Mouse (Mus musculus): ENCODE results near the gene Cyfip2.

Cyfip2 gene

DNA sequence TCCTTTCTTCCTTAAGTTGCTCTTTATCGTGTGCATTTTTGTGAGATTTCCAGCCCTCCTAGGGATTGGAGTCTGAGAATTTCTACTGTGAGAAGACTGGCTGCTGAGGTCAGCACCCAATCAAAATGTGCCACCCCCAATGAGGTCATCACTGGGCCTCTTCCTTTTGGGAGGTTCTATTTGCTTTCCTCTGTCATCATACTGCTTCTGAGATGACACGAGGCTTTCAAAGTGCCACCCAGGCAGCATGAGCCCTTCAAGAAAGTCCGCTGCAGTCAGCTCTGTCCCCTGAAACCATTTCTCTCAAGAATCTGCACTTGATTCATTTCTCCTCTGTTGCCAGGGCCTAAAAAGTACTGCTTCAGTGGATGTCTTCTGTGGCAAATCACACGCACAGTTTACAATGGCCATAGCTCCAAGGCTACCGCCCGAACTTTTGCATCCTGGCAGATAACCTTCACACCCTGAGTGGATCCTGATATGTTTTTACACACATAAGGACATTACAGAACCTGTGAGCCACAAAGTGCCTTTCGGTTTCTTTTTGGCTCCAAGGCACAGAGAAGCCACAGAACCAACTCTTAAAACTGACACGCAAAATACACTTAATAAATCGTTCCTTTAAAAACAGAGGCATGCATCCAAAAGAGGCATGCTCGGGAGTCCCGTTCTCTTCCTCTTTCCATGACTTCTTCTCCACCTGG is 4.2 kb downstream of the Cyfip2 start:
- no peak for DNase-seq (ENCODE audit: low read depth, low spot score)

DNA sequence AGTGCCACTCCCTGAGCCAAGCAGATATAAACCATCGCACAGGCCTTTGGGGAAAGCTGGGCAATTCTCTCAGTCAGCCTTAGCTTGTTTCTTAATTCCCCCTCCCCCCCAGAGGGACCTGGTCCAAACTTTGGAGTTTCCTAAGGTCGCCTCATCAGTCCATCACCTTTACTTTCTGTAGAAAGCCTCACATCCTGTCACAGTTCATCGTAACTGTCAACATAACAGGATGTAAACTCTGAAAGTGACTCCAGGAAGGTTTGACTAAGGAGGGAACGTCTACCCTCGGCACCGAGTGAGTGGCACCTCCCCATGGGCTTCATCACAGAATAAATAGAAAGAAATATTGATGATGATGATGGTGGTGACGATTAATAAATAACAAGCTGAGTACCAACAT is 4.9 kb downstream of the Cyfip2 start:
- DNase-seq (ENCODE audit: low read depth, low spot score) = no peak

DNA sequence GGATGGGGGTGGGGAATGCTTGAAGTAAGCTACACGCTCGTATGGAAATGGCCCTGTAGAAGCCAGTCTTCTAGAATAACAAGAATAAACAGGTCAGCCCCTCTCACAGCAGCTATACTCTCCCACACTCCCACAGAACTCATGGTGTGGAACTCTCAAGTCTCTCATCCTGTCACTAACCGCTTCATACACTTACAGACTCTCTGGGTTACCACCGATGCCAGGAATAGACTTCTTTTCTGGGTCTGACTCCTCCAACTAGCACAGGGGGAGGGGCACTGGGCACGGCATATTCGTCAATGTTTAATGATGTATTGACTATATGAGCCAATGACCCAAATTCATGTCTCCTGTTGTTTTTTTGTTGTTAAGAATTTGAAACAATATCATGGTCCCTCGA is 5.9 kb downstream of the Cyfip2 start:
- no peak for DNase-seq (ENCODE audit: low read depth, low spot score)

DNA sequence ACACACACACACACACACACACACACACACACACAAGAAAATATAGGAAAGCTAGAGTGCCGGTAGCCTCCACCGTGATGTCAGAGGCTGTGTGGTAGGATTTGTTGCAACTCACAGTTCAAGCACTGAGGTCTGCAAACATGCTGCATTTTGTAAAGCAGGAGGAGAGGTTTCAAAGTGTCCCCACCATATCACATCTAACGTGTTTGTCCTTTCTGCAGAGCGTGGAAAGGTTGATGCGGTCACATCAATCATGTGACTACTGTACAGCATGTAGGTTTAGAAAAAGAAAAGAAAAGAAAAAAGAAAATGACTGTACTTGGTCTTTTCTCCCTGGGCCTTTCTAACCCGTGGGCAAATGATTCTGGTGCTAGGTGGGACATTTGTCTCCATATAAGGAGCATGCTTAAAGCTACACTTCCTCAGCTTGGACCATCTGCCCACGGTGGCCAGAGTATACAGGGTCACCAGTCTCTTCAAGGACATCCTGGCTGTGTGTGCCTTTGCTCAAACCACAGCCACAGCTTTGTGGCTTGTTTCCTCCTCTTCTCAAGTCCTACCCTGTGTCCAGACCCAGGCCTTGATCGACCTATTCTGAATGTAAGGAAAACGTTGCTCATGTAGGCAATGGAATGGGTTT is 6.7 kb downstream of the Cyfip2 start:
- DNase-seq (ENCODE audit: low read depth, low spot score) = no peak

DNA sequence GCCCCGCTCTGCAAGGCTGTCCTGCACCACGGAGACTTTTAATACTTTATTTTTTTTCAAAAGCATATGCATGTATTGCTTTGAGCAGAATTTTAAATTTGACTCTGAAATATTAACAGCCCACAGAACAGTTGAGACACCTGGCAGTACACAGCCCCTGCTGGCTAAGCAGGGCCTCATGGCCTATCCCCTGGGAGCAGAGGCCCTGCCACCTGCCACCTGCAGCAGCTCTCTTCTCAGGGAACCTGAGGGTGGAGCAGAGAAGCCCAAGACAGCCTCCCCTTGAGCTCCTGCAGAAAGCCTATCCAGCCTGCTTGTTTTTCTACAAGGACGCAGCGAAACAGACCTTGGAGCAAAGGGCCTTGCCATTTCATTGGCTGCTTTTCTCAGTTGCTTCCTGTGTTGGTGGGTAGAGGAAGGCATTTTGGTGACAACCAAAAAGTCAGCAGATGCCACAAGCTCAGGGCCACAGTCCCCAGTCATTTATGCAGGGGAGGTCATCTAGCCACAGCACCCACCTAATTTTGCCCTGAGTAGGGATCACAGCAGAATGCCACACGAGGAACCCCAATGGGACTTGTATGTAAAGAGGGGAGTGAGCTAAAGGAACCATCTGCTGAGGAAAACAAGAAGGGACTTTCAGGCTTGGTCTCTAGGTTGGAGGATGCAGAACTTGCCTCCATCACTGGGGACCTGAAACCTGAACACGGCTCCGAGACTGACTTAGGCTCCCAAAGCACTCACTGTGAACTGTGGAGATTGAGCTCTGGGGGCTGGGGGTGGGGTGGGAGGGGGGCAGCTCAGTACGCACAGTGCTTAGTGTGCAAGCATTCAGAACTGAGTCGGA is 7.6 kb downstream of the Cyfip2 start:
- no peak for DNase-seq (ENCODE audit: low read depth, low spot score)

DNA sequence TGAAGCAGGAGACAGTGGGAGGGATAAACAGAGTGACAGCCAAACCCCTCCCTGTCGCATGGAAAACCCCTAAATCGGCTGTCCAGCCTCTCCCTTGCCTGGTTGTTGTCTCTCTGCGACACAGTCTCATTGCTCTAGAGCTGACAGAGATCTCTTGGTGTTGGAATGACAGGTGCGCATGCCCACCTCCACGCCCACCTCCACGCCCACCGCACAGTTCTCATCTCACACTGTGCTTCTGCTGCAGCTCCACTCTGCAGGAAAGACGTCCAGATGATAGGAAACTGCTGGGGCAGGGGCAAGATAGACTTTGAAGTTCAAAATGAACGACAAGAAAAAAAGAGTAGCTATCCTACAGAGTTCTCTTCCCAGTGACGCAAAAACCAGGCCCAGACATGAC is 8.6 kb downstream of the Cyfip2 start:
- DNase-seq (ENCODE audit: low read depth, low spot score) = no peak

DNA sequence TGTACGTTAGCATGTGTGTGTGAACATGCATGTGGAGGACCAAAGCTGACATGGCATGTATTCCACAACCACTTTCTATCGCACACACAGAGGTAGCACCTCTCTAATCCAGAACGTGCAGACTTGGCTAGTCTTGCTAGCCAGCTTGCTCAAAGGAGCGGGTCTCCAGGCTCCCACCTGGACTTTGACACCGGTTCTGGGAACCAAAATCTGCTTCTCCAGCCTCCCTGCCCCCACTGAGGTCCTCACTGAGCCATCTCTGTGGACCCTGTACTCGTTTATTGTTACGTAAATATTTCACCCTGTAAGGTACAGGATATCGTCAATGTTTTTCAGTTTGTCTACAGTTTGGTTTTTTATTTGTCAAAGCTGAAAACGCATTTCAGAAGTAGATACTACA is 10.2 kb downstream of the Cyfip2 start:
- no peak for DNase-seq (ENCODE audit: low read depth, low spot score)

DNA sequence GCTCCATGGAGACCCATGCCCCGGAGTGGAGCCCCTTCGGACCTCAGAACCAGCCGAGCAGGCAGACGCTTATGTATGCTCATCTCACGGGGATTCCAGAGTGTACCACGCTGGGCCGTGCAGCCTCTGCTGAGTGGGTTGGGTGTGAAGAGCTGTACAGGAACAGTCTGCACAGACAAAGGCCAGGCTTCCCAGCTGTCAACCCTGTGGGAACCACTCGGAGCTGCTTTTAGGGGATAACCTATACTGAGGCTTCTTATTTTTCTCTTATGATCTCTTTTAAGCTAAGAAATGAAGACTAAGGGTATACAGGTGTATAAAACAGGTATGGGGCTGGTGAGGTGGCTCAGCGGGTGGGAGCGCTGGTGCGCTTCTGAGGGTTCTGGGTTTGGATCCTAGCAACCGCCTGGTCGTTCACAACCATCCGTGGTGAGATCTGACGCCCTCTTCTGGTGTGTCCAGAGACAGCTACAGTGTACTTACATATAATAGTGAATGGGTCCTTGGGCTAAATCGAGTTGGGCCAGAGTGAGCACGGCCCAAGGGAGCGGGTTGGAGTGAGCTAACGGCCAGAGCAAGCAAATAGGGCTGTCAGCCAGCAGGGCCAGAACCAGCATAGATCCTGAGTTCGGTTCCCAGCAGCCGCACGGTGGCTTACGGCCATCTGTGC is 10.9 kb downstream of the Cyfip2 start:
- DNase-seq (ENCODE audit: low read depth, low spot score) = no peak

DNA sequence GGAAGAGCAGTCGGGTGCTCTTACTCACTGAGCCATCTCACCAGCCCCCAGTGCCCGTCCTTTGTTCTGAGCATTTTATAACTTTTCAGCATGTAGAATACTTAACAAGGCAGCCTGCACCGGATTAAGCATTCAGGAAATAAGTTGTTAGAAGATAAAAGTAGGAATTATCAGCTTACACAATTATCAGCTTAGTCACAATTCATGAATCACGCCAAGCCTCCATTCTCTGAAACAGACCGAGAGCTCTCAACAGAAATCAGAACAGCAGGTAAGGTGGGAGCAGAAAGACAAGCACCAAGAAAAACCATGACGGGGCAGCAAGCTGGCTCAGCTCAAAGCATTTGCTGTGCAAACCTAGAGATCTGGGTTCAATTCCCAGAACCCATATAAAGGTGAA is 12.8 kb downstream of the Cyfip2 start:
- no peak for DNase-seq (ENCODE audit: low read depth, low spot score)

DNA sequence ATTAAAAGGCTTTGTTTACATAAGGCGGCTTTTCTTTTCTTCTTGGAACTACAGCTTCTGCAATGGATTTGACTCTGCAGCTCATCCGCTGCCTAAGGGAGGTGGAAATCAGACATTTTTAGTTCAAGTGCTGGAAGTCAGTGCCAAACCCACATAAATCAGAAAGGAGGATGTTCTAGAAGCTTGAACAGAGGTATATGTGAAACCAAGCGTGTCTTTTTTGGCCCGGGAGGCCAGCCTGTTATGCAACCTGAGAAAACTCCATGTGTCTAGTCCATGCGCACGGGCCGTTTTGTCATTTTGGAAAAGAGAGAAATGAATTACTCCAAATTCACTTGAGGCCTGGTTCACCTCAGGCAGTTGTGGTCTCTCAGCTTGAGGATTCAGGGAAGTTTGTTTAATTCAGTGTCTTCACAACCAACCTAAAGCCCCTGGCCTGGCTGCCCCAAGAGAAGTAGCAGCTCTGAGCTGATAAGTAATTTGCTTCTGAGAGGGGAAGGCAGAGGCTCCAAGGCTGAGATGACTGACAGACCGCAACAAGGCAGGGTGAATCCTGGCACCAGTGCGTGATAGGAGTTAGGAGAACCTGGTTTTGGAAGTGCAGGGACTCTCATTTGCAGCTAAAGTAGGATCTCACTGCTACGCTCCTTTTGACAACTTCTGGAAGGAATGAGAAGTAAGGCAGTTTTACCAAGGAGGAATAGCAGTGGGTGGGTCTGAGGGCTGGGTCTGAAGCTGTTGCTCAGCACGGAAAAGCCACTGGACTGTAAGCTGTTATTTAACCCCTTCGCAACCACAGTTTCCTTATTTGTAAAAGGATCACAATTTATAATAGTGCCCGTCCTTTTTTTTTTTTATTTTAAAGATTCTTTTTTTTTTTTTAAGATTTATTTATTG is 13.5 kb downstream of the Cyfip2 start:
- no peak for DNase-seq (ENCODE audit: low read depth, low spot score)

DNA sequence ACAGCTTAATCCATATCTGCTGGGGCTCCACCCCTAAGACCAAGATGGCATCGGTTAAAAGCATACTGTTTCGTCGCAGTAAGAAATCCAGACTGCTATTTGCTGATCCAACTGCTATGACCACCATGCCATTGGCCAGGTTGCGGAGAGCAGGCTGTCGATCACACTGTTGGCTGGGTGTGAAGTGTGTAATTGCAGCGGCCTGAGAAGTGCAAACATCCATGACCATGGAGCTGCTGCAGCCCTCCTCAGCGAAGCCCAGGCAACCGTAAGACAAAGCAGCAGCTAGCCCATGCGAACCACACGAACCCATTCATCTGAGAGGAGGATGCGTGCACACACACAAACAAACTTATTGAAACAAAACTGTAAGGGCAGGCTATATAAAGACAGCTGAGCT is 18.3 kb downstream of the Cyfip2 start:
- no peak for DNase-seq (ENCODE audit: low read depth, low spot score)

DNA sequence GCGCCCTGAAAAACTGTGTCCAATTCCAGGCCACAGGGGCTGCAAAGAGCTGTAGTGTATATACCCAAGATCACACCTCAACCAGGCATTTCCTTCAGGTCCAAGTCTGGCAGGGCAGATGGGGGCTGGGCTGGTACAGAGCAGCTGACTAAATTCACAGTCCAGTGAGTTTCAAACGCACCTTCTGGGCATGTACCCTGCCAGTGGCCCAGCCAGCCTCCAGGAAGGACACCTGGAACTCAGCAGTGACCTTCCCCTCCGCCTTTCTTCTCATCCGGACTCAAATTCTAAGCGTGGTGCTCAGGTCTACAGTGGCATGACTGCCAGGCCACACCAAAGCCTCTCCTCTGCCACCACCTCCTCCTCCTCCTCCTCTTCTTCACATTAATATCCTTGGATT is 19.2 kb downstream of the Cyfip2 start:
- DNase-seq (ENCODE audit: low read depth, low spot score) = no peak

DNA sequence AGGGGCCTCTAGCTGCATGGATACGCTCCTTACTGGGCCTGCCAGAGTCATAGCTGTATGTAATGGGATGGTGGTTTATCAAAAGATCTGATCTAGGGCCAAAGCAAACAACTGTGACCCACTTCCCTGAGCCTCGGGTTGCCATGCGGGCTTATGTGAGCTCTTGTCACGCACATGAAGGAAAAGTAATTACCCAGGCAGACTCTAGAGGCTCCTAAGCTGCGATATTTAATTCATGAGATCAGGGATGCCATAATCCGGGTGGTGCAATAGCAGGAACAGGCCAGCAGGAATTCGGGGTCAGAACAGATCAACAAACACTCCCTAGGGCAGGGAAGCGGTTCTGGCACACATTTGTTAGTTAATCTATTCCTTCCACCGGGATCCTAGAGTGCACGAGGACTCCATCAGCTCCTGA is 21.7 kb downstream of the Cyfip2 start:
- DNase-seq (ENCODE audit: low read depth, low spot score) = no peak

DNA sequence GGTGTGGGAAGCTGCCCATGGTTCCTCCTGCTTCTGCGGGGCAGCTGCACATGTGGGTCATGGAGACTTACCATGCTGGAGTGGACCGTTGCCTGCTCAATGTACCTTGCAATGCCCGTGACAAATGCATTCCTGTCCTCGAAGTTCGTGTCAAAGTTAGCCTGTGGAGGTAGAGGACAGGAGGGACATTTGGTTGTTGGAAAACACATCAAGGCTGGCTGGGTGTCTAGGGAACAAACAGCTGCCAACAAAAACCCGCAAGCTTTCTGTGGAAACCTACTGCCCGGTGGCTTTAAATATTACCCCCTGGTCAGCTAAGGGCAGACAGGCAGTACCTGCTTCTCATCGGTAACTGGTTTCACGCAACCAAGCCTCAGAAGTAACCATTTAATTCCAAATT is 23.1 kb downstream of the Cyfip2 start:
- DNase-seq (ENCODE audit: low read depth, low spot score) = no peak

DNA sequence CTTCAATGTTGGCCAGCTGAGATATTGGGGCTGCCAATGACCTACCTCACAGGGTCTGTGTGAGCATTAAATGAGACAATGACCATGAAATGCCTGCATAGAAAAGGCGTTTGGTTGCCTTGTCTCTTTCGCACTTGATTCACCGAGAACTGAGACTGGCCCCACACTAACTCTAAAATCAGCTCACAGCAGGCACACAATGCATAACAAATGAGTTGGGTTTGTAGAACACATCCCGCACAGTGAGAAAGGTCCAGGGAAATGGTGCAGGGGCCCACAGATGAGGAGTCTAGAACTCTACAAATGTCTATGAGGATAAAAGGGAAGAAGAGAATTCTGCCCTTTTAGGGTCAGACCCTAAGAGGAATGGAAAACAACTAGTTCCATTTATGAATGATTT is 23.6 kb downstream of the Cyfip2 start:
- DNase-seq (ENCODE audit: low read depth, low spot score) = no peak

DNA sequence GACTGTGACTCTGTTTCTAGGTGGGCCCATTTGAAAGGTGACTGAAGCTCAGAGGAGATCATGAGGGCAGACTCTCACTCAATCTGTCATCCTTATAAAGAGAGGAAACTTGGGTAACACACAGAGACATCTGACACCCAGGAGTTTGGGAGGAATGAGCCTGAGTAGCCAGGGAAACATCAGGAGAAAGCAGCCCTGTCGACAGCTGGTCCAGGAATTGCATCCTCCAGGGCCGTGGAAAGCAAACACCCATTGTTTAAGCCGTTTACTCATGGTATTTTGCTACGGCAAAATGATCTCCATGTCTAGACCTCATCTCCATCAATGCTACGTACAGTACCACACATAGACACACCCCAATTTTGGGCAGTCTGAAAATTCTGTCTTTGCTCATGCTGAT is 24.6 kb downstream of the Cyfip2 start:
- DNase-seq (ENCODE audit: low read depth, low spot score) = no peak

DNA sequence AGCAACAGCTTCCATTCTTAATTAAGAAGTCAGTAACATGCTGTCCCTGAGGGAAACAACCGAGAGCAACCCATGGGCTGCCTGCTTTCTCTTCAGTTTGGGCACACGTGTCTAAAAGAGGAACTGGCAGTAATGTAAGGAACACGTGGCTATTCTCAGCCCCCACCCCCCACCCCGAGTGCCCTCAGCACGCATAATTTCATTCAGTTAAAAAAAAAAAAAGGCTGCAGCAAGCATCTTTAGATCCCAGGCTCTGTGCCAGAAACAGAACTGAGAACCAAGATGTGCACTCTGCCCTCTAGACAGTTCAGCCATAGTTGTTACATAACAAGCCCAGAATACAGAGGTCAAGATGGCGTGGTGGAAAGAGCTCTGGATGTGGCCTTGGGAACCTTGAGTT is 25.9 kb downstream of the Cyfip2 start:
- no peak for DNase-seq (ENCODE audit: low read depth, low spot score)

DNA sequence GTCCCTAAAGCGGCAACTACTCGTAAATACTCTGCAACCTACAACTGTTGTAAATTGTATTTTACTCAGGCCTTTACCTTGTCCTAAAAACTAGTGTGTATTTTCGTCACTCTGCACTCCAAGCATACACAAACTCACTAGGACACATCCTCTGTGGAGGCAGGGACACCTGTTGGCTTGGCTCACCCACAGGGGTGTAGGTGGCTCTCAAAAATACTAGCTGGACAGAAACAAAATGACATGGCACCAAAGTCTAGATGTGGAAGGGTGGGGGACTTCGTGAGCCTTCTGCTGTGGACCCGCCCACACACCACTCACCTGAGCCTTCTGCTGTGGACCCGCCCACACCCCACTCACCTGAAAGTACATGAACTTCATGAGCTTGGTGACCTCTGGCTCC is 28.9 kb downstream of the Cyfip2 start:
- DNase-seq (ENCODE audit: low read depth, low spot score) = no peak

DNA sequence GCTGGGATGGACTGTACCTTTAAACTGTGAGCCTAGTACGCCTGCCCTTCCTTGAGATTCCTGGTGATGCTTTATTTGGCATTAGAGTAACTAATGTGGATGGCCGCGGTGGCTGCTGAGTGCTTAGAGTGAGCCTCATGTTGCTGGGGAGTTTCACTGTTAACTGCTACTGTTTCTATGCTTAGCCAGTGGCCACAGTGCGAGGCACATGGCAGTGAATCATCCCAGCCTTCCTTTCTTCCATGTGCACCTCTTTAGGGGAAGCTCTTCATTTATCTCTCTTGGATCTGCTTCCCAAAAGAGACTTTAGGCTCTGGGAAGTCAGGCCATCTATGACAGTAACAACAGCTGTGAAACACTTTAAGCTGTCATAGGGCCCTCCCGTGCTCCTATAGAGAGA is 30.0 kb downstream of the Cyfip2 start:
- DNase-seq (ENCODE audit: low read depth, low spot score) = no peak

DNA sequence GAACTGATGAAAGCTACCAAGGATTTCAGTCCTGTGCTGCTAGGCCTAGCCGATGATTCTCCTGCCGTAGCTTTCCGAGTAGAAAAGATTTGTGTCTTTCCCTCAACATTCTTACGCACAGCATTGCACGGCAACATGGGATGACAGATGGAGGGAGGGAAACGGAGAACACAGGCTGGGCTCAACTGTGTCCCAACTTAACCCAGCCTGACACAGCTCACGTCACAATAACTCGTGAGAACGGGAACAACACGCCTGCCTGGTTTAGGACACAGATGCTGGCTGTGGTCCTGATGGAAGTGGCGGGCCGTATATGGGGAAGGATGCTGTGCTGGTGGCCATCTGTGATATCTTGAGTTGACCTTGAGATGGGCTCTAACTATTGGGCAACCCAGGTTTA is 34.0 kb downstream of the Cyfip2 start:
- no peak for DNase-seq (ENCODE audit: low read depth, low spot score)

DNA sequence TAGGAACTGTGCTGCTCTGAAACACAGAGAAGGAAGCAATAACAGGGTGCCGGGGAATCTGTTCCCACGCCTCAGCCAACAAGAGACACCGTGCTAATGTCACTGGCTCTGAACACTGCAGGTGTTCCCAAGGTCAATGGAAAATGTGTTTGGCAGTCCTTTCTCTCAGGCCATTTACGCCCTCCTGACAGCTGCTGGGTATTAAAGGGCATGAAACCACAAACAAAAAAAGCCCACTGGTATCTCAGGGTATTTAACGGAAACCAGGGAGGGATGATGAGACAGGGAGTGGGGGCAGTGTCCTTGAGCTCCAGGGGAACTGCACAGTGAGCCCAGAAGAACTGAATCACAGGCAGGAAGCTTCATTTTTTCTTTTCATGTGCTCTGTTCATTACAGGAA is 34.5 kb downstream of the Cyfip2 start:
- no peak for DNase-seq (ENCODE audit: low read depth, low spot score)

Measured in c-Kit-negative CD71-positive TER-119-positive erythroid progenitor cells, embryonic 14.5 days (primary cell).